ENCODE assay signal across 14 mouse cellular contexts in the genomic region with DNA sequence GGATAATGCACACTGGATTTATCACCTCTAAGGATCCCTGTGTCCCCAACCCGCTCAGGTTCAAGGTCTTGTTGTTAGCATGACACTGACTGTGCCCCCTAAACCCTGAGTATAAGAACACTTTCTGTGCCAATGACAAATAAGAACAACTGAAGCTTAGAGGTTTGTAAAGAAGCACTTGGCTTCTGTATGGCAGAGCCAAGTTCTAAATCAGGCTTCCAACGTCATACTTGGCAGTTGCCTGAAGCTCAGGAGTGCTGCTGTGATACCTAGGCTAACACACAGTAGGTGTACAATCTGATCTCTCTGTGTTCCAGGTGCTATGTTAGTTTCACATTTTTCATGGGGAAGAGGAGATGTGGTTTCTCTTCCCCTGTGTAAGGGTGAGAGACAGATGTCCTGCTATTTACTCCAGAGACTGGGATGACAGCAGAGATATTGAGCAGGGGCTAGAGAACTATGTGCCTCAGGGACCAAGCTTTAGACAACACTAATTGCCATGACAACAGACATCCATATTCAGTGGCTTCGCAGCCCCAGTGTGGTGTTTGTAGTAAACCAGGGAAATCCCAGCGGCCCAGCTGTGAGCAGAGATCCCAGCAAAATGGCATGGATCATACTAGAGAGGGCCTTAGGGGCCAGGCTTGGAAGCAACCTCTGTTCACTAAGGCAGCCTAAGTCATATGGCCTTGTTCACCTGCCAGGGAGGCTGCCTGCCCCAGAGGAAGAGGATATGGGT.
DNase-seq lines count a peak whose midpoint lies in the region; ATAC-seq and TF ChIP-seq lines count a peak whose summit lies in the region.
"Had no signal": no experiment of that assay in that cellular context is flagged by ENCODE, and none has a peak within 500 bp of the region (broad histone marks: within the 10 kb centered on the region; RNA-seq: fewer than 3 reads in every experiment).

No protein-coding gene starts in this region.

- 0 out of 2 replicates have a peak overlapping the region, but pooled peaks have one; percentile 17 for H3K27ac ChIP-seq in gastrocnemius, adult 2 months
- no peak overlapping the region for H3K27ac ChIP-seq in forebrain, postnatal 0 days (ENCODE audit: low read depth, low read length)
- no peak overlapping the region for H3K27ac ChIP-seq in midbrain, embryonic 11.5 days (ENCODE audit: low read depth, low read length)

- no peak for TF ChIP-seq POLR2A in brain, embryonic 14.5 days (IDR thresholded peaks at IDR 0.05; ENCODE audit: borderline replicate concordance, extremely low read depth, insufficient read depth, insufficient read length, poor library complexity, severe bottlenecking)

- 62% methylated on average over 4 of the region's 4 CpGs for WGBS in forebrain, postnatal 0 days
- 55% methylated on average over 4 of the region's 4 CpGs for WGBS in midbrain, embryonic 11.5 days

- H3K4me1 ChIP-seq in forebrain, postnatal 0 days (ENCODE audit: insufficient read depth): no peaks in the 10 kb centered on the region
- H3K4me1 ChIP-seq in midbrain, embryonic 11.5 days (ENCODE audit: control insufficient read depth, insufficient read depth, low read length): peaks cover 8% of the 10 kb centered on the region

- no peaks in the 10 kb centered on the region for H3K27me3 ChIP-seq in forebrain, postnatal 0 days (ENCODE audit: insufficient read depth, low read length)
- no peaks in the 10 kb centered on the region for H3K27me3 ChIP-seq in midbrain, embryonic 11.5 days (ENCODE audit: control insufficient read depth, insufficient read depth, low read length)

- H3K9me3 ChIP-seq in forebrain, postnatal 0 days (ENCODE audit: low read length): no peaks in the 10 kb centered on the region
- no peaks in the 10 kb centered on the region for H3K9me3 ChIP-seq in midbrain, embryonic 11.5 days (ENCODE audit: control insufficient read depth, low read length)

- no peaks in the 10 kb centered on the region for H3K36me3 ChIP-seq in forebrain, postnatal 0 days (ENCODE audit: insufficient read depth)
- H3K36me3 ChIP-seq in midbrain, embryonic 11.5 days (ENCODE audit: control insufficient read depth, insufficient read depth, low read length): no peaks in the 10 kb centered on the region

- no peak overlapping the region for H3K4me3 ChIP-seq in gastrocnemius, adult 2 months
- no peak overlapping the region for H3K4me3 ChIP-seq in forebrain, postnatal 0 days (ENCODE audit: low read depth, low read length)
- H3K4me3 ChIP-seq in midbrain, embryonic 11.5 days (ENCODE audit: low read depth, low read length): no peak overlapping the region

- intact Hi-C loops in gastrocnemius, adult 2 months (cut with DNase I): no loop called here

- ATAC-seq in forebrain, postnatal 0 days: peak; percentile 78
- ATAC-seq in midbrain, embryonic 11.5 days (ENCODE audit: low FRiP score): peak; percentile 89
- ATAC-seq: activated CD4-positive, CD25-positive, alpha-beta regulatory T cell, adult 4 months; intestine, postnatal 0 days; lung, postnatal 0 days had no signal

- H3K4me2 ChIP-seq in forebrain, postnatal 0 days (ENCODE audit: low read depth): no peak overlapping the region
- no peak overlapping the region for H3K4me2 ChIP-seq in midbrain, embryonic 11.5 days

- TF ChIP-seq CTCF in gastrocnemius, adult 2 months (IDR thresholded peaks at IDR 0.05): no peak
- no peak for TF ChIP-seq CTCF in brain, embryonic 14.5 days (IDR thresholded peaks at IDR 0.05; ENCODE audit: borderline replicate concordance, extremely low read depth, insufficient read depth, insufficient read length)
- no peak for TF ChIP-seq CTCF in forebrain, postnatal 0 days (IDR thresholded peaks at IDR 0.05; ENCODE audit: low read depth)

- H3K9ac ChIP-seq in forebrain, postnatal 0 days: no peak overlapping the region
- no peak overlapping the region for H3K9ac ChIP-seq in midbrain, embryonic 11.5 days (ENCODE audit: low read length)

- DNase-seq in gastrocnemius, adult 2 months: no peak
- DNase-seq in gastrocnemius, postnatal 25 days: no peak
- peak; percentile 48 for DNase-seq in brain, embryonic 14.5 days (ENCODE audit: low read depth)
- no peak for DNase-seq in forebrain, postnatal 0 days
- peak; percentile 82 for DNase-seq in midbrain, embryonic 11.5 days (ENCODE audit: low spot score, missing footprints)
- DNase-seq in layer of hippocampus, postnatal 25 days (ENCODE audit: extremely low spot score in 1 of 2, low spot score in 1 of 2): no peak
- DNase-seq in cerebellum, adult 8-10 months: no peak
- DNase-seq in cerebellum, postnatal 36 days: no peak
- DNase-seq: cerebellum, adult 9-10 months; kidney, postnatal 36 days; spleen, adult 18-20 months had no signal

Comparison
In these comparisons a context has a peak if more than half of its experiments do, and no peak if none do; other contexts are left out.
1. DNase-seq: peak in brain, embryonic 14.5 days (single experiment) and midbrain, embryonic 11.5 days (single experiment); none in gastrocnemius, adult 2 months (single experiment), gastrocnemius, postnatal 25 days (single experiment), forebrain, postnatal 0 days (single experiment), layer of hippocampus, postnatal 25 days (0 of 2), cerebellum, adult 8-10 months (single experiment) and cerebellum, postnatal 36 days (0 of 2).